Mouse (Mus musculus) adrenal gland, postnatal 4 days (tissue): ENCODE results near the gene Urgcp. TPM values are rescaled to one million over a fixed set of nuclear protein-coding genes. Genes with fewer than 3 reads are reported as not detected.
"Not testable (repeated sequence)": the region's sequence is repeated elsewhere in the genome, so short reads cannot be mapped to it uniquely, and the experiment has no call there.

ENCODE experiments used
- DNase-seq, 2 experiments: peaks; one replicate each; pipeline ENCODE4 v3.0.0; 2021 to 2022; ENCODE audit warnings: low spot score in 2 of 2, mixed read lengths in 2 of 2
- long read RNA-seq, 2 experiments: library from polyadenylated mRNA; stranded (forward); transcript quantifications; one replicate each; pipeline ENCODE4 v2.0.0; 2021
- total RNA-seq, 2 experiments: library from RNA; stranded (reverse); gene quantifications; 2 replicates each; pipeline ENCODE4 v1.2.3; 2021

The Urgcp gene
- 10 to 100 TPM; 50.6 to 56.8 TPM for total RNA-seq
- long read RNA-seq, experiment 1, full-length matches to known transcripts: 28 of 59 reads
- long read RNA-seq, experiment 1, partial matches to known transcripts: 3 of 59 reads
- long read RNA-seq, experiment 1, other reads (novel, unspliced or antisense): 28 of 59 reads
- long read RNA-seq, experiment 2, full-length matches to known transcripts: 117 of 175 reads
- long read RNA-seq, experiment 2, partial matches to known transcripts: 5 of 175 reads
- long read RNA-seq, experiment 2, other reads (novel, unspliced or antisense): 53 of 175 reads

GRCm38 (mm10) chr11:5761820-5762632 lies at the start of gene Urgcp:
Urgcp (minus strand) TSS chr11:5762376.
- DNase-seq: peak; percentile 83 to 89

- DNase-seq: not testable (repeated sequence)
Observed at GRCm38 (mm10) chr11:5809487-5809886, 47.3 kb upstream of the Urgcp start.

DNA sequence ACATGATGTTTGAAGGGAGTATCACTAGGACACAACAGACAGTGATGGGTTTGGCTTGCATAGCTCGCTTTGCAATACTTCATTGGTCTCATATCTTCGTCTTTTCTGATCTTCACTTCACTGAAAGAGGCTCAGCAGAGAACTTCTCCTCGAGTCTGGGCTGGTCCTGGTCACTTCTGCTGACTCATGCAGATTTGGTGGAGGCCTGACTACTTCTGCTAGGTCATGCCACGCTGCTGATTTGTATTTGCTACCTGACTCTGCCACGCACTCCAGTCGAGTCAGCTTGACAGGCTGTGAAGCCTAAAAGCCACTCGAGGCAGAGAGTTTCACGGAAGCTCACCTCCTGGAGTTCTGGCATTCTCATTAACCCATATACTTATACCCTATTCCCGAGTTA lies 45.8 kb upstream of the Urgcp start:
- DNase-seq: no peak

DNA sequence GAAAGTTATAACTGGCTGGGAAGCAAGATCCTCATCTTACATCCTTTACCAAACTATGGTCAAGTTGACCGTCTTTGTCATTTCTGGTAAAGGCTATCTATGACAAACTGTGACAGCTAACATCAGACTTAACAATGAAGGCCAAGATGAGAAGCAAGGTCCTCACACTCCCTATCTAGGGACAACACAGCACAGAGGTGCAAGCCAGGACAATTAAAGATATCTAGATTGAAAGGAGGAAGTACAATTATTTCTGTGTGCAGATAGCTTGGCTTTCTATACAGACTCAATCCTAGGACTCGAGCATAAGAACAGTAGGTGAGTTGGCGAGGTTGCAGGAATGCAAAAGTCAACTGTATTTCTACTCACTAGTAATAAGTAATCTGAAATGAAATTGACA lies 43.5 kb upstream of the Urgcp start:
- DNase-seq: no peak

GRCm38 (mm10) chr11:5804174-5804573 lies 42.0 kb upstream of the Urgcp start:
- no peak for DNase-seq

DNA sequence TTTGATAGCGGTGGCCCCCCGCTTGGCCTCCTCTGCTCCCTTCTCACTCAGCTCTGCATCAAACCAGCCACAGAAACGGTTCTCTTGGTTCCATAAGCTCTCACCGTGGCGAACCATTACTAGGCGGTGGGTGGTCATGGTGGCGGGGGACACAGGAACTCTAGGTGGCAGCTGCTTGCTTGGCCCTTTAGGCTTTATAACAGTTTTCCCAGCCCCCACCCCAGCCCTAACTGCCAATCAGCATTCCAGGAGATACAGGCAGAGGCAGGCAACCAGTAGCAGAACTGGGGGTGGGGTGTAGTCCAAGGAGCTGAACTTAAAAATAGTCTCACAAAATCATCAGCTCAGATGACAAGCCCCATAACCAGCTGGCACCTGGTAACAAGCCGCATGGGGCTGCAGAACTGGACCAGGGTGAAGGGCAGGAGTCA lies 41.4 kb upstream of the Urgcp start, which contains the start of gene Pgam2:
TSS of gene Pgam2 (minus strand) at position 183 of the 431 bp plus-strand sequence.
- no peak for DNase-seq

GRCm38 (mm10) chr11:5802457-5803217 lies 40.5 kb upstream of the Urgcp start:
- no peak for DNase-seq

DNA sequence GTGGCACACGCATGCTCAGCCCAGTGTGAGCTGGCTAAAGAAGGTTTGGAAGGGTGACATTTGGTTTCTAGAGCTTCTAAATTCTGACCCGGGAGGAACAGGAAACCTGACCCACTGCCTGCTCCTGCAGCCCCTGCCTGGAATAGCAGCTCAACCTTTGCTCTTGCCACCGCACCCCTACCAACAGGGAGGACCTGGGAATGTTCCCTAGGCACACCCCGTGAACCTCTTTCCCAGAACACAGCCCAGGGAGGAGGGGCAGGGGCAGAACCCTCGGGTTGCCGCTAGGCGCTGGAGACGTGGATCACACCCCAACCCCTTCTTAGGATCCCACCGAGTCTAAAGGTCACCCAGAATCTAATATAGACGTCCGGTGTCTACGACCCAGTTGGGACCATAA lies 39.8 kb upstream of the Urgcp start:
- no peak for DNase-seq

DNA sequence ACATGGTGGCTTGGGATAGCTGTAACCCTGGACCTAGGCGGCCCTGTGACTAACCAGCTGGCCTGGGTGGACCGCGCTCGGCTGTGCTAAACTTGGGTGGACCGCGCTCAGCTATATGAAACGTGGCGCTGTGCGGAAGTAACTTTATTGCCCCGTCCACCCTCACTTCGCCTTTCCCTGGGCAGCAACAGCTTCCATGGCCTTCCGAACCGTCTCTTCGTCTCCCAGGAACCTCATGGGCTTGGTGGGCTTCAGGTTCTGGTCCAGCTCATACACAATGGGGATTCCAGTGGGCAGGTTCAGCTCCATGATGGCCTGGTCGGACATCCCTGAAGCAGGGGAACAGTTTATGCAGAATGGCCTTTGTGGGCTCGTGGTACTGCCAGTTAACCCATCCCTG lies 39.3 kb upstream of the Urgcp start:
- no peak for DNase-seq

DNA sequence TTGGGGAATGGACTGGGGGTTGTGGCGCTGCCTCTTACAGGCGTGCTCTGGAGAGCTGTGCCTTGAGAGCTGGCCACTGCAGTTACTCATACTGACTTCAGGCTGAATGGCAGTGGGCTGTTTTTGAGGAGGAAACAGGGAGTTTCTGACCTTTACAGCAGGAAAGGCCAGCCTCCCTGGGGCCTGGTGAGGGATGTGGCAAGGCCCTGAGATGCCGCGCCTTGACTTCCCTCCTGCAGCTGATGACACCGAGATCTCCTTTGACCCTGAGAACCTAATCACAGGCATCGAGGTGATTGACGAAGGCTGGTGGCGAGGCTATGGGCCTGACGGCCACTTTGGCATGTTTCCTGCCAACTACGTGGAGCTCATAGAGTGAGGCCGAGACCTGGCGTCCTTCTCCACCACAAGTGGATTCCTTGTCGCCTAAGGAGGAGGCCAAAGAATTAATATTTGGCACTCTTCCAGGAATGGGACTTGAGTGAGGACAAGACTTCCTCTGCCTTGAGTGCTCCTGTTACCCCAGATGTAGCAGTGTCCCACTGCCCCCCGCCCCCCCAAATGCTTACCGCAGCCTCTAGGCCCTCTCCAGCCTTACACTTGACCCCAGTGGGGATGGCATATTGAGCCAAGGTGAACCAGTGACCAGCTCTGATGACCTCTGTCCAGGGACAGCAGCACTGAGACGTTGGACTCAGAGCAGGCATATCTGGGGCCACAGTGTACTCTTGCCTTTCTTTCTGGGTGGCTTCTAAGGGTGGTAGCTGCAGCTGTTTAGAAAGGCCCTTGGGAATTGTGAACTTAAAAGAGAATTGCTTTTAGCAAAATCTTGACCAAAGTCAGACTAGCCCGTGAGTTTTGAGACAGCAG lies 37.7 kb upstream of the Urgcp start:
- no peak for DNase-seq

- DNase-seq: no peak
Observed at GRCm38 (mm10) chr11:5797928-5798327, 35.8 kb upstream of the Urgcp start.

DNA sequence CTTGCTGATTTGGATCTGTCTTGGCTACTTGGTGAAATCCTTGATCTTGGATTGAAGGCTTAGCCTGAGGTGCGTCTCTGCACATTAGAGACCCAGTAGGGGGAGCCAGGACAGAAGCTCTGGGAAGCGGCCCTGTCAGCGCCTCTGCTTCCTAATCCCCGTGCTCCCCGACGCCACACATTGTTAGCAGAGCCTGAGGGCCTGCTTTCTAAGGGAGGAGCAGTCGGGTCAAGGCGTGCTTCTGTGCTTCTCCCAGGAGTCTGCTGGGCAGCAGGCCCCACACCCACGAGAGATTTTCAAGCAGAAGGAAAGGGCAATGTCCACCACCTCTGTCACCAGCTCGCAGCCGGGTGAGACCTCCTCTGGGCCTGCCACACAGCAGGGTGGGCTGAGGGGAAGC lies 35.2 kb upstream of the Urgcp start:
- no peak for DNase-seq

DNA sequence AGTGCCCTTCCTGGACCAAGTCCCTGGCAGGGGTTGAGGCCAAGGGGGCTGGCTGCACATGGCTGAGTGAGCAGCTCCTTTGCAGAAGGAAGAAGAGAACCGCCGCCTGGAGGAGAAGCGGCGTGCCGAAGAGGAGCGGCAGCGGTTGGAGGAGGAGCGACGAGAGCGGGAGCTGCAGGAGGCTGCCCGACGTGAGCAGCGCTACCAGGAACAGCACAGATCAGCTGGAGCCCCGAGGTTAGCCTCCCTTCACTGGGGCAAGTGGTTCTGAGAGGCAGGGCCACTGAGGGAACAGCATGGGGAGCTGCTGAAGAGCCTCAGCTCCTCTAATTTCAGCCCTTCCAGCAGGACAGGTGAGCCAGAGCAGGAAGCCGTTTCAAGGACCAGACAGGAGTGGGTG lies 34.8 kb upstream of the Urgcp start:
- DNase-seq: no peak

DNA sequence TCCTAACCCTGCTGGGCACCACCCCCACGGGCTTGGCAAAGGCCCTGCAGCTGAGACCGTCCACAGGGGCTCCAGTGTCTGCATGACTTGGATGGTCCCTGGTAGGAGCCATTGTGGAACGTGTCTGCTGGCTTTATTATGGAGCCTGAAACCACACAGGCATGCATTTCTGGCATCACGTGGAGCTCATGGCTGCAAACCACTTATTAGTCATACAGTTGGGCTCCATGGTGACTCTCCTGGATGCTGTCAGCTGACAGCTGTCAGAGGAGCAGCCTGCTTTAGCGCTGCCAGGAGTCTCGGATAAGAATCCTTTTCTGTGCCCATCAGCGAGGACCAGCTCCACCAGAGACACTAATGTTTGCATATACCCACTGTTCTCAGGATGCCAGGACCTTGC lies 33.5 kb upstream of the Urgcp start:
- DNase-seq: no peak

- DNase-seq: no peak
Observed at GRCm38 (mm10) chr11:5795290-5795689, 33.1 kb upstream of the Urgcp start.

DNA sequence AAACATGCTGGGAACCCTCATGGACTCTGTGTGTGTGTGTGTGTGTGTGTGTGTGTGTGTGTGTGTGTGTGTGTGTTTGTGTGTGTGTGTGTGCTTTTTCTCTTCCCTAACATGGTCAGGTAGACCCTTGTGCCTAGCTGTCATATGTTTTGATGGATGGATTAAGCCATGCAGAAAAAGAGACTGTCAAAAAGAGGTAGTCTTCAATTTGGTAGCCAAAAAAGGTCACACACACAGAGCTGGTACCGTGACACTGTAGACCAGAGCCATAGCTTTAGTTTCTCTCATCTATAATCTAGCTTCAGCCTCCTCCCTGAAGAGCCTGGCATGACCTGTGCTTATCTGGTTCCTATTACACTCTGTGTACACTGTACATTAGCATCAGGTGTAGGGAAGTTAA lies 28.3 kb upstream of the Urgcp start:
- DNase-seq: no peak

GRCm38 (mm10) chr11:5789754-5790333 lies 27.7 kb upstream of the Urgcp start:
- DNase-seq: no peak

GRCm38 (mm10) chr11:5789071-5789753 lies 27.0 kb upstream of the Urgcp start:
- DNase-seq: no peak

DNA sequence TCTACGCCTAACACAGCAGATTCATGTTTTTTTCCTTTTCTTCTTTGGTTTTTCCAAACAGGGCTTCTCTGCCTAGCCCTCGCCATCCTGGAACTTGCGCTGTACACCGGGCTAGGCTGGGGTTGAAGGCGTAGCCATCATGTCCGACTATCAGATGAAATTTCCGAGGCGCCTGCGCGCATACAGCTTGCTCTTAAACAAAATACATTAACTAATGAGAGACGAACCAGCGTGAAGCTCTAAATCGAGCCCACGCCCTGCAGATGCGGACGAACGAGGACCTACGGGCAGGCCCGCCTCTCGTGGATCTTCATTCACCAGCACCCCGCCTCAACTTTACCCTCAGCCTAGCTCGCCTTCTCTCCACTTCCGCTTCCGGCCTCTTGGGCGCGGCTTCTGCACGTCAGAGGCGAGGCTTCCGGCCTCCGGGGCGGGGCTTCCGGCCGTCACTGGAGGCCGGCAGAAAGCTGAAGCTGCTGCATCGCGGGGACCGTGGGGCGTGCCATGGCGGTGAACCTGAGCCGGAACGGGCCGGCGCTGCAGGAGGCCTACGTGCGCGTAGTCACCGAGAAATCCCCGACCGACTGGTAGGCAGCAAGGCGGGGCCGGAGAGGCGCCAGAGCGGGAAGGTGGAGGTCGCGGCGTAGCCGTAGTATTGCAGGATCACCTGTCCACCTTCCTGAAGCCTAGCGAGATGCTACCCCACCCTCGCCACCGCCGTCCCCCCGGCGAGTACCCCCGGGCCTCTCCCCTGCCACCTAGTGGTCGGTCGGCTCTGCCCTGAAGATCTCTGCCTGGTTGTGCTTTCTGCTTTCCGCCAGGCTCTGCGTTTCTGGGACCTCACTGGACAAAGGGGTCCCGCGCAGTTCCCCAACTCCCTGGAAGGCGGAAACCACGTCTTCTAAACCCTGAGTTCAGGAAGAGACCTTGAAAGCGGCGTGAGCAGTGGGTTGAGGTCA lies 26.2 kb upstream of the Urgcp start, which contains the start of gene Dbnl:
TSS of gene Dbnl (plus strand) at position 433 of the 959 bp plus-strand sequence.
- DNase-seq: peak; percentile 84 to 91
